Mouse (Mus musculus): ENCODE results near the gene Mcu. TPM values are rescaled to one million over a fixed set of nuclear protein-coding genes. Genes with fewer than 3 reads are reported as not detected.

The Mcu gene
- 23.3 TPM for polyA plus RNA-seq (2021)

DNA sequence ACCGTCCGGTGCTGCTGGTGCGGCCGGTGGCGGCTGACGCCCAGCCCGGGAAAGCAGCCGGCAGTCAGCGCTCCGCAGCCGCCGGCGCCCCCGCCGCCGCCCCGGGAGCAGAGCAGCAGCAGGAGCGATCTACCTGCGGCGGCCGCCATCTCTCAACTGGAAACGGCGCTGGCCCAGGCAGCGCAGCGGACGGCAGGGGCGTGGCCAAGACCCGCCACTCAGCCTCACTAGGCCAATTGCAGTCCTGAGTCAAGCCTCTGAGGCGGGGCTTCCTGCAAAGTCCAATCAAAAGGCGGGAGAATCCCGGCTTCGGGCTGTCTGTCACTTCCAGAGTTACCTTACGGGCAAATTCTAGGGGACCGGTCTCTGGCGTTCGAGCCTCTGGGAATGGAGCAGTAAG lies at the start of gene Mcu:
Gene Mcu, minus strand, starts transcription at position 171 of the 400 bp plus-strand sequence.
- in situ Hi-C loops (cut with MboI; ENCODE audit: low pct_unique_long_range_greater_than_20kb): loop anchor here (5.0 kb wide), 1 partner anchor 201 kb away; no protein-coding TSS in a partner anchor

DNA sequence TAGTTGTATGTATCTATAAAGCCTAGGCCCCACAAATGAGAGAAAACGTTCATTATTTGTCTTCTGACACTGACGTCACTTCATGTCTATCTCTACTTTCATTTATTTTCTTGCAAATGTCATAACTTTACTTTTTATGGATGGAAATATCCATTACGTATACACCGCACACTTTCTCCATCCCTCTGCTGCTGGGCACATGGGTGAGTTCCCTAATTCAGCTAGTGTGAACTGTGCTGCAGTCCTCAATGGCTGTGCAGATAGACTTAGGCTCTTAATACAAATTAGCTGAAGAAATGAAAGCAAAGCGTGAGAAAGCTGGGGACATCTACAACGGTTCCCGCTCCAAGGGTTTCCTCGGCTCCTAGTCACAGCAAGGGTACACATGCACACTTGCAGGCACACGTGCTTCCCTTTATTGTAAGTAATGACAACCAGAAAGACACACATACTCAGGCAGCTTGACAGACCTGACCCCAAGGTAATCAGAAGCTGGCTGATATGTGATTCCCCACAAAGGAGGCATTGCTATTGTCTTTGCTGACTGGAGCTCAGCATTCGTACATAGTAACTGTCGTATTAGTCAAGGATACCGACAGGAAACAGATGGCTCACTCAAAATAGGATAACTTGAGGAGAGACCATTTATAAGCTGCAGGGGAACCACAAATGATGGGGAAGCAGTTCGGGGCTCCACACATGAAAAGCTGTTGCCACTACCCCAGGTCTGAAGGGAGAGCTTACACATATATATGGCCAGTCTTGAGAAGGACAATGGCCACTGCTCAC lies 49.2 kb upstream of the Mcu start:
- in situ Hi-C loops (cut with MboI; ENCODE audit: low pct_unique_long_range_greater_than_20kb): no loop called here
- ChIA-PET CTCF (interaction anchor here (1.0 kb wide), 1 partner anchor 15 kb away, joined by 3 read pairs; no protein-coding TSS in a partner anchor), POLR2A (no interaction called here)
- DNase-seq (ENCODE audit: low read depth, low spot score) (no peak), ATAC-seq (no peak)
- no peak for TF ChIP-seq CTCF (IDR thresholded peaks at IDR 0.05)
- H3K27me3 ChIP-seq: no peaks in the 10 kb centered on the region

More for the DNA sequence above, at the start of gene Mcu:
- no peak for TF ChIP-seq CTCF (IDR thresholded peaks at IDR 0.05)
- no peaks in the 10 kb centered on the region for H3K27me3 ChIP-seq
- DNase-seq (ENCODE audit: low read depth, low spot score) (peak; percentile 65), ATAC-seq (peak; percentile 97)
- POLR2A ChIA-PET: no interaction called here
- CTCF ChIA-PET: no interaction called here

DNA sequence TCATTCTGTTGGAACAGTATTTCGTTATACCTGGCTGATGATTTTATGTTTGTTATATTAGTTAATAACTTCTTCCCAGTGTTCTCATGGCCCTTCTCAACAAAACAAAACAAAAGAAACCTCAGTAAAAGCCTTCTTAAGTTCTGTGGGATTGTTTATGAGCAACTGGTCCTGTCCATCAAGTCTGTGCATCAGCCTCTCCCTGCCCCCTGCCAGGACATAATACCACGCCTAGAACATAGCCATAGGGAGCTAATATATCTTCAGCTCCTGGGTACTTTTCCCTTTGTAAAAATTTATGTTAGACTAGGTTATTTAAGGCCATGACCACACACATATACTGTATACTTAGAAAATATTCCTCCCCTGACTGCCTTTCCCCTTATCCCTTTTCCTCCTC lies 48.3 kb upstream of the Mcu start:
- CTCF ChIA-PET: interaction anchor here (1.3 kb wide), 1 partner anchor 26 kb away, joined by 3 read pairs; no protein-coding TSS in a partner anchor
- no peak for TF ChIP-seq CTCF (IDR thresholded peaks at IDR 0.05)
- DNase-seq (ENCODE audit: low read depth, low spot score) (no peak), ATAC-seq (no peak)
- in situ Hi-C loops (cut with MboI; ENCODE audit: low pct_unique_long_range_greater_than_20kb): no loop called here
- POLR2A ChIA-PET: no interaction called here
- H3K27me3 ChIP-seq: no peaks in the 10 kb centered on the region

DNA sequence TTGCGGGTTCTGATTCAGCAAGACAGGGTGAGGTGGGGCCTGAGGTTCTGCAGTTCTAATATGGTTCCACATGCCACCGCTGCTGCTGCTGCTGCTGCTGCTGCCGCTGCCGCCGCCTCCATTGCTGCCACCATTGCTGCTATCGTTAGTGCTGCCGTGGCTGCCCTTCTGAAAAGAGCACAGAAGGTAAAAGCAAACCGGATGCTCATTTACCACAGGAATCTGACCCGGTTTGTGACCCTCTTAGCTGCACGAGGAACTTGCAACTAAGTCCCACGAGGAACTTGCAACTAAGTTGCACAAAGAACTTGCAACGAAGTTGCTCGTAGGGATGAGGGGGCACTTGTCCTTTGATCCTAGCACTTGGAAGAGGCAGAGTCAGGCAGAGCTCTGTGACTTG lies 40.3 kb upstream of the Mcu start:
- no peaks in the 10 kb centered on the region for H3K27me3 ChIP-seq
- in situ Hi-C loops (cut with MboI; ENCODE audit: low pct_unique_long_range_greater_than_20kb): no loop called here
- POLR2A ChIA-PET: no interaction called here
- CTCF ChIA-PET: no interaction called here
- DNase-seq (ENCODE audit: low read depth, low spot score): no peak
- TF ChIP-seq CTCF (IDR thresholded peaks at IDR 0.05): no peak
- ATAC-seq: no peak

DNA sequence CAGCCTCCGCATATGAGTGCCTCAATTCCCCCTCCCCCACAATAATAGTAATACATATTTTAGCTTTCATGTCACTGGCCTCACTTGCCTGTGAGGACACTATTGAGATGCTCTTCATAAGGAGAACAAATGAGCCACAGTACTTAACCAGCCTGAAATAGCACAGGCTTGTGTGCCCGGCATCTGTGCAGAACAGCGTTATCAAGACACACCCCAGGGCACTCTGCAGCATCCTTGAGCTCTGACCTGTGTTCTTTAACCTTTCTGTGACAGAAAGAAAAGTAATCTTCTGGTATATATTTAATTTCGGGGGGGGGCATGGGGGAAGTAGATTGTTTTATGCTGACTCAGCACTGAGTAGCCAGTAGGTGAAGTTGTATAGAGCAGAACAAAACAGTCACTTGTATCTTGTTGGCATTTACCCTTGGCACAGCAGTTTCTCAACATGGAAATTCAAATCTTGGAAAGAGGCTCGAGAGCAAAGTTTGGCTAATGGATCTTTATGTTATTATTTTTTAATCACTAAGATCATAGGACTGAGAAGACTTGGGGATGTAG lies 30.4 kb upstream of the Mcu start:
- in situ Hi-C loops (cut with MboI; ENCODE audit: low pct_unique_long_range_greater_than_20kb): no loop called here
- ATAC-seq (no peak), DNase-seq (ENCODE audit: low read depth, low spot score) (no peak)
- POLR2A ChIA-PET: interaction anchor here (0.6 kb wide), 1 partner anchor 723 kb away, joined by 4 read pairs; no protein-coding TSS in a partner anchor
- CTCF ChIA-PET: no interaction called here
- H3K27me3 ChIP-seq: no peaks in the 10 kb centered on the region
- TF ChIP-seq CTCF (IDR thresholded peaks at IDR 0.05): no peak

DNA sequence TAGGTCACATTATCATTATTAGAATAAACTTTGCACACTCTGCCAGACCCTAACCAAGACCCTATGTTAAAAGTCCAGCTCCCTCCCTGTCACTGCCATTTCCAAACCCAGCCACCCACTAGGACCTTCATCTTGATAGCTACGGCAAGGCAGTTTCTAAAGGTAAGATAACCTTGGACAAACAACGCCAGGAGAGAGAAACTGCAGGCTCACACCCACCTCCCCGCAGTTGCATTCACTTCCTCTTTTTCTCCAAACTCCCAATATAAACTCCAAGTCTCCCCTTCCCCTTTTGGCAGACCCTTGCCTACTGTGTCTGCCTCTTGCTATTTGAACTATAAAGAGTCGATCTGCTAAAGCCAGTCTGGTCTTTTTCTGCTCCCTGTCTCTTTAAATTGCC lies 28.7 kb upstream of the Mcu start:
- in situ Hi-C loops (cut with MboI; ENCODE audit: low pct_unique_long_range_greater_than_20kb): no loop called here
- ChIA-PET CTCF (no interaction called here), POLR2A (no interaction called here)
- TF ChIP-seq CTCF (IDR thresholded peaks at IDR 0.05): no peak
- DNase-seq (ENCODE audit: low read depth, low spot score): no peak
- no peak for ATAC-seq
- H3K27me3 ChIP-seq: no peaks in the 10 kb centered on the region

DNA sequence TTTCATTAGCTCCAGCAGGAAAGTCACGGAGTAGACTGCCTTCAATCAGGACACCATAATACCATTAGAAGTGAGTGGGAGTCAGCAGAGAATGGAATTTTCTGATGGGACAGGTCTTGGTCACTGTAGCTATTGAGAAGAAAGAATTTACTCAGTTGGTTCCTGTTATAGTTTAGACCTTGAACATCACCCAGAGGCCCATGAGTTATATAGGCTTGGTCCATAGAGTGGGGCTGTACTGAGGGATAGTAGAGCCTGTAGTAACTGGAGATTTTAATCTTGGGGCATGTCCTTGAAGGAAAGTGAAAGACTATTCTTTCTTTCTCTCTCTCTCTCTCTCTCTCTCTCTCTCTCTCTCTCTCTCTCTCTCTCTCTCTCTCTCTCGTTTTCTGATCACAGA lies 28.2 kb upstream of the Mcu start:
- in situ Hi-C loops (cut with MboI; ENCODE audit: low pct_unique_long_range_greater_than_20kb): no loop called here
- POLR2A ChIA-PET: no interaction called here
- DNase-seq (ENCODE audit: low read depth, low spot score) (no peak), ATAC-seq (no peak)
- CTCF ChIA-PET: no interaction called here
- no peak for TF ChIP-seq CTCF (IDR thresholded peaks at IDR 0.05)
- no peaks in the 10 kb centered on the region for H3K27me3 ChIP-seq

DNA sequence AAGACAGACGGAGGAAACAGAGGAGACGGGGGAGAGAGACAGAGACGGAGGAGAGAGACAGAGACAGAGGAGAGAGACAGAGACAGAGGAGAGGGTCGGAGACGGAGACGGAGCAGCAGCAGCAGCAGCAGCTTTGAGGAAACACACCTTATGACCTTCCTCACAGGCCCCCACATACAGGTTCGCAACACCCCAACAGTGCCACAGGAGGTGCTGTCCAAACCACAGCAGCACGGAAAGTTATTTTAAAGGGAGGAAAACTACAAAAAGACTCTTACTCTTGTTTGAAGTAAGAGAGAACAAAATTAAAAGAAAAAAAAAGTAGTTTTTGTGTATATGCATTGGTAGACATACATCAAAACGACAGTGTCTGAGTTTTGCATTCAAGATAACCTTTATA lies 27.2 kb upstream of the Mcu start:
- in situ Hi-C loops (cut with MboI; ENCODE audit: low pct_unique_long_range_greater_than_20kb): no loop called here
- no peak for DNase-seq (ENCODE audit: low read depth, low spot score)
- no peaks in the 10 kb centered on the region for H3K27me3 ChIP-seq
- ChIA-PET CTCF (no interaction called here), POLR2A (interaction anchor here (0.6 kb wide), 1 partner anchor 25 kb away, joined by 6 read pairs; no protein-coding TSS in a partner anchor)
- TF ChIP-seq CTCF (IDR thresholded peaks at IDR 0.05): no peak
- ATAC-seq: no peak

DNA sequence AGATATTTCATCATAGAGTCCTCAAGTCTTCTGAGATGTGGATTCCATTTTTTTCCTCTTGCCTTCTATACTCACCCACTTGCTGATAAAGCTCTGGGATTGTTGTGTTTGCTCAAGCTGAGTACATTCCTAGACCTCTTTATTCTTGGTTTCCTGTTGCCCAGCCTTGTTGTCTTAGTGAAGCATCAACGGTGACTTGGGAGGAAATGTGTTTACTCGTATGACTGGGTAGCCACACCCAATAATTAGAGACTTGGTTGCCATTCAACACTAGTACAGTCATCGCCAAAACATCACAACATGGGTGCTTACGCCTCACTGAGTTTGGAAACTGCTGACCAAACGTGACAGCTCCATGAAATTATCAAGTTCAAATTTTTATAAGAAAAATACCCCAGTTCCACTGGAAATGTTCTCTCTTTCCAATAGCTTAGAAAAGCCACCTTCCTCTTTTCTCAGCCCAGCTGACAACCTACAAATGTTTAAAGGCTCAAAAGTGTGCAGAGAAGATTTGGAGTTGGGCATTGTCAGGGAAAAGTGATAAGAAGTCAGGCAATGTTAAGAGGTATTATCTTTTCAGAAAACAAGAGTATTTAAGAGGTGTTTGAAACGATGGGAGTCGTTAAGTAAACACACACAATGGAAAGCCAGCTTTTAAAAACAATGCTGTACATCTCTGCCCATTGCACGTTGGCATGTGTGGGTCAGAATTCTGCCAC lies 26.3 kb upstream of the Mcu start:
- DNase-seq (ENCODE audit: low read depth, low spot score) (peak; percentile 22), ATAC-seq (peak; percentile 57)
- no peak for TF ChIP-seq CTCF (IDR thresholded peaks at IDR 0.05)
- in situ Hi-C loops (cut with MboI; ENCODE audit: low pct_unique_long_range_greater_than_20kb): no loop called here
- ChIA-PET CTCF (interaction anchor here (0.9 kb wide), 1 partner anchor 18 kb away, joined by 3 read pairs; no protein-coding TSS in a partner anchor), POLR2A (interaction anchor here (0.6 kb wide), 1 partner anchor 26 kb away, joined by 6 read pairs; no protein-coding TSS in a partner anchor)
- no peaks in the 10 kb centered on the region for H3K27me3 ChIP-seq

DNA sequence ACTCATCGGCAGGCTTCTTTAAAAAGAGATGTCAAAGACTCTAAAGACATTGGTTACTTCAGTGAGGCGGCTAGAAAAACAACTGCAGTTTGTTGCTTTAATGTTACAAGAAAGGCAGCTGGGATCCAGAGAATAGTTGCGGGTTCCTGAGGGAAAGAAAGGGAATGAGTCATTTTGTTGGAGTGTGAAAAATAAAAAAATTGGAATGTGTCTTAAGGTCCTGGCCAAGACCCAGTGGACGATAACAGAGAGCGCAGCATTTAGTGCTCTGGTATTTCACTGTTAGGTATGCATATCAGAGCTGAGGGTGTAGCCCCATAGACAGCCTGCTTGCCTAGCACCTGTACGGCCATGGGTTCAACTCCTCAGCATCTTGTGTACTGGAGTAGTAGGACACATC lies 22.1 kb upstream of the Mcu start:
- DNase-seq (ENCODE audit: low read depth, low spot score) (peak; percentile 56), ATAC-seq (peak; percentile 78)
- in situ Hi-C loops (cut with MboI; ENCODE audit: low pct_unique_long_range_greater_than_20kb): no loop called here
- no peak for TF ChIP-seq CTCF (IDR thresholded peaks at IDR 0.05)
- POLR2A ChIA-PET: no interaction called here
- no peaks in the 10 kb centered on the region for H3K27me3 ChIP-seq
- CTCF ChIA-PET: interaction anchor here (1.1 to 1.3 kb wide), 2 partner anchors 25 to 133 kb away, joined by 3 read pairs; no protein-coding TSS in a partner anchor
